Mouse (Mus musculus) megakaryocyte, embryonic 14.5 days (primary cell): Measurements from ENCODE around the gene Shroom2.

Source experiments
- FLI1 ChIP-seq: IDR thresholded peaks from 2 replicates; pipeline ENCODE4 v1.6.1; 2012; ENCODE audit warnings: low read length, inconsistent platforms, mixed read lengths
- GATA1 ChIP-seq: IDR thresholded peaks from 3 replicates; pipeline ENCODE4 v1.6.1; 2012; ENCODE audit warnings: mixed read lengths, low read length, inconsistent platforms, borderline replicate concordance

DNA sequence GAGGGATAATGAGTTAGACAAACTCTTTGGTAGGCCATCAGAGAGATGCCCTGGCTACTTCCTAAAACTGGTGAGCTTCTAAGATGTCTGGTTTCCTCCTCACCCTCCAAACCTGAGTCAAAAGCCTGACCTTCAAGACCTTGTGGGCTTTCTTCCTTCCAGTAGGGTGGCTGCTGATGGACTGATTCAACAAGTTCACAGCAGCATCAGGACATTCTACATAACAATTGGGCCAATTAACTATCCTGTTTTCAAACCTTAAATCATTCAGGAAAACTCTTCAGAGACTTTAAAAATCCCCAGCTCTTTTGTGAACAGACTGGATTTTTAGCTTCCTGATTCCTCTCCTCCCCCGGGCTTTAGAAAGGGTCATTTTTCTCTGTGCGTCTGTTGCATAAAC lies 116.6 kb downstream of the Shroom2 start:
- TF ChIP-seq GATA1 = no peak
- no peak for TF ChIP-seq FLI1
